Mouse (Mus musculus): ENCODE data around the gene Sync. TPM values are rescaled to one million over a fixed set of nuclear protein-coding genes. Genes with fewer than 3 reads are reported as not detected.
A peak's percentile ranks its signal among the peaks of the same experiment; 100 is the strongest.

Gene Sync
- polyA plus RNA-seq (2015; fragmentation: Nextera tagmentation; extraction: Ambion mirVana), result 0.63 and 0.85 TPM in 2 replicates

DNA sequence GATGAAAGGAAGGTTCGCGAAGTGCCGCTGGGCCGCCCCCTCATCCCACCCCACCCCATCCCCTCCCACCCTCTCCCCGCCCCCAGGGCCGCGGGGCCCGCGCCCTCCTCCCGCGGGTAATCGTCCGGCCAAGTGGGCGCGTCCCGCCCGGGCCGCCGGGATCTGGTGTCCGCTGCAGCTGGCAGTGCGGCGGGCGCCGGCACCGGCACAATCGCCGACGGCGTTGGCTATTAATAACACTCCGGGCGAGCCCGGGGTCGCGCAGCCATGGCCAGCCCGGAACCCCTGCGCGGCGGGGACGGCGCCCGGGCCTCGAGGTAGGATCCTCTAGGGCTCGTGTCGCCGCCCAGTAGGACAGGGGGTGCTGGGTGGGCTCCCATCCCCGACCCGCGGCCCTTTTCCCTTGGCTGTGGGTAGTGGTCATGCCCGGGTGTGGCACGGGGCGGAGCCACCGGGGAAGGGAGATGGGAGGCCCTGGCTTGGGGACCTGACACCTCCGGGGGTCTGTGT, at the start of gene Sync:
Gene Sync, plus strand, starts transcription at position 146 of the 510 bp plus-strand sequence.
- H3K4me1 ChIP-seq (ENCODE audit: control insufficient read depth, insufficient read depth, low read length), result peaks cover 11% of the 10 kb centered on the region
- H3K9ac ChIP-seq (ENCODE audit: low read depth, low read length), result peak within 1 kb of the TSS; percentile 66
- 1% methylated on average over 44 of the region's 53 CpGs for WGBS
- no peak within 1 kb of the TSS for H3K27ac ChIP-seq (ENCODE audit: low read length)
- H3K9me3 ChIP-seq (replicated peaks; ENCODE audit: control insufficient read depth, low read length, poor library complexity, severe bottlenecking), result no peaks in the 10 kb centered on the region
- peak within 1 kb of the TSS; percentile 85 for H3K4me2 ChIP-seq (ENCODE audit: low read length)
- H3K27me3 ChIP-seq (ENCODE audit: control insufficient read depth, insufficient read depth, low read depth, low read length), result no peaks in the 10 kb centered on the region; the same call in 1 of the 2 replicates
- H3K36me3 ChIP-seq (ENCODE audit: control insufficient read depth, insufficient read depth, low read length), result no peaks in the 10 kb centered on the region
- peak within 1 kb of the TSS; percentile 49 for H3K4me3 ChIP-seq (ENCODE audit: low read depth, low read length)
- ATAC-seq, result no peak

DNA sequence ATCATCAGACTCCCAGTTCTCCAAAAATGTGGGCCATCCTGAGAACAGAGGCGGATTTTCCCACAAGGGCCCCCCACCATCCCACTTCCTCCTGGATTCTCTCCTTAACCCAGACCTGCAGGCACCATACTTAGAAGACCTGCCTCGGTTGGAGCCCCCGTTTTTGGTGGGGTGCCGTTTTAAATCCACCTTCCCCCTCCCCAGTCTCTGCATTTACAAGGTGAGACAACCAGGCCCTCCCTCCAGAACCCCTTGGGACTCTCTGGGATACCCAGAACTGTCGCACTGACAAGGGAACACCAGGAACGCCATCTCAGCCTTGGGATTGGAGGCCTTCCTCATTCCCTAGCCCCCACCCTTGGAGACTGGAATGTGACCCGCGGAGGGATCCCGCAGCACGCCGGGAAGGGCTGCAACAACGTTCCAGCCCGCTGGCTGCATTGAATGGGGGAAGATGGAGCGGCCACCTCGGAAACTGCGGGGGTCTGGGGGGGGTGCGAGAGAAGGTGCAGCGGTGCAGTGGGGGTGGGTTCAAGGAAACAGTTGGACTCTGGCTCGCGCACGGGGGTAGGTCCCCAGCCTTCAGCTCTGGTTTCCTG, 49.5 kb upstream of the Sync start:
- Histone ChIP-seq H3K27ac (ENCODE audit: low read length) (no peak overlapping the region), H3K4me1 (ENCODE audit: control insufficient read depth, insufficient read depth, low read length) (peaks cover 17% of the 10 kb centered on the region)
- 7% methylated on average over 21 of the region's 21 CpGs for WGBS

DNA sequence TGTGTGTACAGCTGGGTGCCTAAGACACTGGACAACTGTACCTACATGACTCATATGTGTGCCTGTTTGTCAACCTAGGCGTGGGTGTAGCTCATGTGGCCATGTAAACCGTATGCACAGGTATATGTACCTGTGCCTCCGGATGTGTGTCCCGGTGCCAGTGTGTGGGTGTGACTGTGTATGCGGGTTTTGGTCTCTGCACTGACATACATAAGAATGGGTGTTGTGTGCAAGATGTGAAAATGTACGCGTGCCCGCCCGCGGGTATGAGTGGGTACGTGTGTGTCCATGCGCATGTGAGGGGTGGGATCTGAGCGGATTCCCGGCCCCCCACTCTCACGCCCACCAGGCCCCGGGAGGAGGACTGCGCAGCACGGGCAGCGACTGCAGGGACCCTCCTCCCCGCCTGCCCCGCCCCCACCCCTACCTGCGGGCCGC, 48.8 kb upstream of the Sync start:
- ATAC-seq, result peak; percentile 78
- H3K4me1 ChIP-seq (ENCODE audit: control insufficient read depth, insufficient read depth, low read length), result peaks cover 17% of the 10 kb centered on the region
- WGBS, result under 1% methylated on average over 21 of the region's 23 CpGs
- peak overlapping the region; percentile 71 for H3K9ac ChIP-seq (ENCODE audit: low read depth, low read length)
- H3K27ac ChIP-seq (ENCODE audit: low read length), result peak overlapping the region; percentile 53
- no peaks in the 10 kb centered on the region for H3K9me3 ChIP-seq (replicated peaks; ENCODE audit: control insufficient read depth, low read length, poor library complexity, severe bottlenecking)
- peak overlapping the region; percentile 68 for H3K4me2 ChIP-seq (ENCODE audit: low read length)
- H3K36me3 ChIP-seq (ENCODE audit: control insufficient read depth, insufficient read depth, low read length), result no peaks in the 10 kb centered on the region
- peak overlapping the region; percentile 64 for H3K4me3 ChIP-seq (ENCODE audit: low read depth, low read length)
- H3K27me3 ChIP-seq (ENCODE audit: control insufficient read depth, insufficient read depth, low read depth, low read length), result no peaks in the 10 kb centered on the region

More for the DNA sequence above, 49.5 kb upstream of the Sync start:
- Histone ChIP-seq H3K27me3 (ENCODE audit: control insufficient read depth, insufficient read depth, low read depth, low read length) (no peaks in the 10 kb centered on the region), H3K4me3 (ENCODE audit: low read depth, low read length) (peak overlapping the region; percentile 64), H3K9me3 (replicated peaks; ENCODE audit: control insufficient read depth, low read length, poor library complexity, severe bottlenecking) (no peaks in the 10 kb centered on the region), H3K36me3 (ENCODE audit: control insufficient read depth, insufficient read depth, low read length) (no peaks in the 10 kb centered on the region), H3K4me2 (ENCODE audit: low read length) (peak overlapping the region; percentile 68), H3K9ac (ENCODE audit: low read depth, low read length) (peak overlapping the region; percentile 71)
- peak; percentile 21; the same call in 1 of the 2 replicates for ATAC-seq

DNA sequence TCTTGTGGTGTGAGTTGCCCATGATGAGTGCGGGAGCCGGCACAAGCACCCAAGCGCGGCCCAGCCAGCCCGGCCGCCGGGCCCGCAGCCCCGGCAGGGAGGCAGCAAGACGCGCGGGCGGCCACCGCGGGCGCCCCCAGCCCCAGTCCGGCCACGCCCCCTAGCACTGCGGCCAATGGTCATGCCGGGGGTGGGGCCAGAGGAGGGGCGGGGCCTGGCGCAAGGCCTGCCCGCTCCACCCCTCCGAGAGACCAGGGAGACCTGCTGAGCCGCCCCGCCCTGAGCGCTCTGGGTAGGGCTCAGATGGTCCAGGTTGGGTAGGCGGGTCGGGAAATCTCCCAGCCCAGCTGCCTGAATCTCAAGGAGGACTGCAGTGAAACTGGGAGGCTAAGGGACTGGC, 48.3 kb upstream of the Sync start:
- Histone ChIP-seq H3K4me2 (ENCODE audit: low read length) (peak overlapping the region; percentile 68), H3K9ac (ENCODE audit: low read depth, low read length) (peak overlapping the region; percentile 71), H3K9me3 (replicated peaks; ENCODE audit: control insufficient read depth, low read length, poor library complexity, severe bottlenecking) (no peaks in the 10 kb centered on the region), H3K36me3 (ENCODE audit: control insufficient read depth, insufficient read depth, low read length) (no peaks in the 10 kb centered on the region), H3K4me3 (ENCODE audit: low read depth, low read length) (peak overlapping the region; percentile 64), H3K27me3 (ENCODE audit: control insufficient read depth, insufficient read depth, low read depth, low read length) (no peaks in the 10 kb centered on the region), H3K4me1 (ENCODE audit: control insufficient read depth, insufficient read depth, low read length) (peaks cover 17% of the 10 kb centered on the region), H3K27ac (ENCODE audit: low read length) (peak overlapping the region; percentile 53)
- WGBS, result under 1% methylated on average over 27 of the region's 29 CpGs
- ATAC-seq, result peak; percentile 85

DNA sequence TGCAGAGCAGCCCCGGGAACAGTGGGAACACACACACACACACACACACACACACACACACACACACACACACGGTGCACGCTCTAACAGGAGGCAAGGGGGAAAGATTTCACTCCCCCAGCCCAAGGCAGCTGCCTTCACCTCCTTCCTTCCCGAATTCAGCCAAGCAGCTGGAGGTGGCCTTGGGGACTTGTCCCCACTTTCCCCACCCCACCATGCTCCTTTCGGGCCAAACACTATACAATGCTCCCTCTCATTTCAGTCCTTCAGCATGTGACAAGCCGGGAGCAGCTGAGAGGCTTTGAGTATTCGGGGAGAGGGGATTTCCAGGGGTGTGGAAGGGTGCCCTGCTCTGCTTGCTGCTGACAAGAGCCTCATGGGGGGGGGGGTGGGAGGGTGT, 45.5 kb upstream of the Sync start:
- peaks cover 17% of the 10 kb centered on the region for H3K4me1 ChIP-seq (ENCODE audit: control insufficient read depth, insufficient read depth, low read length)
- no peak overlapping the region for H3K27ac ChIP-seq (ENCODE audit: low read length)
- H3K4me3 ChIP-seq (ENCODE audit: low read depth, low read length), result no peak overlapping the region
- ATAC-seq, result no peak
- H3K9ac ChIP-seq (ENCODE audit: low read depth, low read length), result 0 out of 2 replicates have a peak overlapping the region, but pooled peaks have one; percentile 30
- H3K27me3 ChIP-seq (ENCODE audit: control insufficient read depth, insufficient read depth, low read depth, low read length), result peaks cover 5% of the 10 kb centered on the region
- H3K36me3 ChIP-seq (ENCODE audit: control insufficient read depth, insufficient read depth, low read length), result no peaks in the 10 kb centered on the region
- H3K4me2 ChIP-seq (ENCODE audit: low read length), result no peak overlapping the region
- 9% methylated on average over 5 of the region's 7 CpGs for WGBS
- H3K9me3 ChIP-seq (replicated peaks; ENCODE audit: control insufficient read depth, low read length, poor library complexity, severe bottlenecking), result no peaks in the 10 kb centered on the region

DNA sequence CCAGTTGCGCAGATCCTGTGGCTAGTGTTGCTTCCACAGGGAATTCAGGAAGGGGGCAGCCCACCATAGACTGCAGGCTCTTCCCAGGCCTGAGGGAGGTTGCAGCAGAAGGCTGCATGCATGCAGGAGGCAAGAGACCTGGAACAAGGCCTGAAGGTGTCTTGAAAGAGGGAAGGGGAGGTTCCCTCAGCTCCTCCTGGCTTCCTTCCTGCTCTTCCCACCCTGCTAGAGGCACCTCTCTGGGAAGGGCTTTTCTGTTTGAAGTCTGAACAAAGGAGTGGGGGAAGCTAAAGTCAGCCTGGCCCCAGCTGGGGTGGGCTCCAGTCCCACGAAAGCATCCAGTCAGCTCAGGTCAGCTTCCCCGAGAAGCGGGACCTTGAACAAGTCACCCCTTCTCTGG, 45.1 kb upstream of the Sync start:
- Histone ChIP-seq H3K27me3 (ENCODE audit: control insufficient read depth, insufficient read depth, low read depth, low read length) (peaks cover 9% of the 10 kb centered on the region), H3K9ac (ENCODE audit: low read depth, low read length) (0 out of 2 replicates have a peak overlapping the region, but pooled peaks have one; percentile 30), H3K36me3 (ENCODE audit: control insufficient read depth, insufficient read depth, low read length) (no peaks in the 10 kb centered on the region), H3K9me3 (replicated peaks; ENCODE audit: control insufficient read depth, low read length, poor library complexity, severe bottlenecking) (no peaks in the 10 kb centered on the region), H3K4me2 (ENCODE audit: low read length) (no peak overlapping the region), H3K27ac (ENCODE audit: low read length) (no peak overlapping the region), H3K4me3 (ENCODE audit: low read depth, low read length) (no peak overlapping the region), H3K4me1 (ENCODE audit: control insufficient read depth, insufficient read depth, low read length) (peaks cover 16% of the 10 kb centered on the region)
- no peak for ATAC-seq
- 30% methylated on average over 4 of the region's 4 CpGs for WGBS

DNA sequence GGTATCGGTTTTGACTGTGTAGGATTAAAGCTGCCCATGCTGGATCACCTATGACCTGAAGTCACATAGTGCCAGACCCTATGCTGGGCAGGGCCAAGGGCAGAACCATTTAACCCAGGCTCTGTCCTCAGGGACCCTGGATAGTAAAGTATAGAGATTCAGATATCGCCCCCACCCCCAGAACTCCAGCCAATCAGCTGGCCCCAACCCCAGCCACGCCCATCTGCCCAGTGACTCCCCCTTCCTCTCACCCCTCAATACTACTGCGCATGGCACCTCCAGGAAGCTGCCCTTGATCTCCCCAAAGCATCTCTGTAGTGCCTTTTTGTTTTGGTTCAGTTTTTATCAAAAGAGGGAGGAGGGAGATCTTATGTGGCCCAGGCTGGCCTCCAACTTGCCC, 44.7 kb upstream of the Sync start:
- Histone ChIP-seq H3K9ac (ENCODE audit: low read depth, low read length) (0 out of 2 replicates have a peak overlapping the region, but pooled peaks have one; percentile 30), H3K27ac (ENCODE audit: low read length) (no peak overlapping the region), H3K4me2 (ENCODE audit: low read length) (no peak overlapping the region), H3K4me1 (ENCODE audit: control insufficient read depth, insufficient read depth, low read length) (peaks cover 12% of the 10 kb centered on the region), H3K9me3 (replicated peaks; ENCODE audit: control insufficient read depth, low read length, poor library complexity, severe bottlenecking) (no peaks in the 10 kb centered on the region), H3K36me3 (ENCODE audit: control insufficient read depth, insufficient read depth, low read length) (no peaks in the 10 kb centered on the region), H3K27me3 (ENCODE audit: control insufficient read depth, insufficient read depth, low read depth, low read length) (peaks cover 13% of the 10 kb centered on the region), H3K4me3 (ENCODE audit: low read depth, low read length) (no peak overlapping the region)
- no peak for ATAC-seq
- WGBS, result 24% methylated on average over 4 of the region's 4 CpGs

DNA sequence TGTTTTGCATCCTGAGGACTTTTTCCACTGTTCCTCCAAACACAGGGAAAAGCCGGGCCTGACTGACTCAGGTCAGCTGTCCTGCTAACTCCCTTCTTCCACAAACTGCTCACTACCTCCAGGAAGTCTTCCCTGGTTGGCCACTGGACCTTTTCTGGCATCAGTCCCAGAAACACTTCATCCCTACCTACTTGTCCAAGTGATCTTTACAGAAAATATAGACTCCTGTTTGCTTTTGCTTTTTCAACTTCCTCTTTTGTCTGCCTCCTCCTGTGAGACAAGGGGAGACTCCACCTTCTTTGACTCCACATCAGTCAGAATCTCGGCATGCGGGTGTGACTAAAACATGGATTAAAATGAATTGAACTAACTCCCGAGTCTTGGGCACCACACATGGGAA, 42.6 kb upstream of the Sync start:
- Histone ChIP-seq H3K4me1 (ENCODE audit: control insufficient read depth, insufficient read depth, low read length) (peaks cover 16% of the 10 kb centered on the region), H3K4me2 (ENCODE audit: low read length) (no peak overlapping the region), H3K27ac (ENCODE audit: low read length) (no peak overlapping the region), H3K27me3 (ENCODE audit: control insufficient read depth, insufficient read depth, low read depth, low read length) (peaks cover 21% of the 10 kb centered on the region), H3K4me3 (ENCODE audit: low read depth, low read length) (no peak overlapping the region), H3K9ac (ENCODE audit: low read depth, low read length) (no peak overlapping the region), H3K36me3 (ENCODE audit: control insufficient read depth, insufficient read depth, low read length) (no peaks in the 10 kb centered on the region), H3K9me3 (replicated peaks; ENCODE audit: control insufficient read depth, low read length, poor library complexity, severe bottlenecking) (no peaks in the 10 kb centered on the region)
- no peak for ATAC-seq
- WGBS, result 45% methylated on average over 4 of the region's 4 CpGs

All from midbrain, embryonic 16.5 days (tissue).